Comparison of ENCODE assay signal across 8 mouse cellular contexts in genomic region chr2:31689045-31689444, GRCm38 (mm10). TPM values are rescaled to one million over a fixed set of nuclear protein-coding genes. Genes with fewer than 3 reads are reported as not detected.
DNase-seq lines count a peak whose midpoint lies in the region; ATAC-seq lines count a peak whose summit lies in the region.

No protein-coding gene starts in this region.

- H3K27me3 ChIP-seq in midbrain, embryonic 12.5 days, result no peaks in the 10 kb centered on the region

- no peak for ATAC-seq in midbrain, embryonic 12.5 days (ENCODE audit: low FRiP score, low read depth)

- under 1% methylated on average over 12 of the region's 12 CpGs for WGBS in midbrain, embryonic 12.5 days

- peak overlapping the region; percentile 92; the same call in 1 of the 2 replicates for H3K27ac ChIP-seq in midbrain, embryonic 12.5 days (replicated peaks)

- H3K9me3 ChIP-seq in midbrain, embryonic 12.5 days, result no peaks in the 10 kb centered on the region

- H3K9ac ChIP-seq in midbrain, embryonic 12.5 days (replicated peaks), result peak overlapping the region; percentile 93

- peak; percentile 31 for DNase-seq in cerebellum, adult 9-11 months
- no peak for DNase-seq in cerebellum, adult 11-12 months
- peak; percentile 28 for DNase-seq in NIH3T3 (ENCODE audit: low read depth)
- peak; percentile 24 for DNase-seq in heart, adult 8-10 months (ENCODE audit: low spot score)
- peak; percentile 29 for DNase-seq in kidney, postnatal 14 days
- DNase-seq in T-cell, adult 2 months (ENCODE audit: low spot score), result no peak
- no peak for DNase-seq in c-Kit-positive CD71-positive TER-119-positive erythroid progenitor cells, embryonic 14.5 days (ENCODE audit: low spot score)

- peak overlapping the region; percentile 93 for H3K4me3 ChIP-seq in midbrain, embryonic 12.5 days

- peaks cover 36% of the 10 kb centered on the region for H3K4me1 ChIP-seq in midbrain, embryonic 12.5 days

- no peaks in the 10 kb centered on the region for H3K36me3 ChIP-seq in midbrain, embryonic 12.5 days

- peak overlapping the region; percentile 88 for H3K4me2 ChIP-seq in midbrain, embryonic 12.5 days (replicated peaks)

RNA-seq across cellular contexts. Expression of gene Abl1, which starts 0.9 kb away (rescaled TPM):
- 10 to 100 TPM; 30.2 to 37.3 (median 30.9) TPM for total RNA-seq in heart, adult 8-10 months (2022)
- 44.1 and 47.3 TPM in 2 replicates for polyA plus RNA-seq in midbrain, embryonic 12.5 days (2016; fragmentation: Nextera tagmentation; extraction: Ambion mirVana)

RNA-seq across cellular contexts. Expression of gene Exosc2, which starts 18.5 kb away (rescaled TPM):
- total RNA-seq in heart, adult 8-10 months (2022), result 1 to 10 TPM; 7.0 to 9.1 (median 8.1) TPM
- polyA plus RNA-seq in midbrain, embryonic 12.5 days (2016; fragmentation: Nextera tagmentation; extraction: Ambion mirVana), result 61.0 and 63.9 TPM in 2 replicates

RNA-seq across cellular contexts. Expression of gene Prdm12, which starts 49.2 kb away (rescaled TPM):
- total RNA-seq in heart, adult 8-10 months (2022), result not detected
- polyA plus RNA-seq in midbrain, embryonic 12.5 days (2016; fragmentation: Nextera tagmentation; extraction: Ambion mirVana), result 21.0 and 25.5 TPM in 2 replicates

Comparison
In these comparisons a context has a peak if more than half of its experiments do, and no peak if none do; other contexts are left out.
1. DNase-seq: peak in cerebellum, adult 9-11 months (single experiment), NIH3T3 (single experiment), heart, adult 8-10 months (single experiment) and kidney, postnatal 14 days (single experiment); none in cerebellum, adult 11-12 months (single experiment), T-cell, adult 2 months (single experiment) and c-Kit-positive CD71-positive TER-119-positive erythroid progenitor cells, embryonic 14.5 days (single experiment).